Mouse (Mus musculus): ENCODE measurements around the gene Wdr1.

- no peak for TF ChIP-seq MEF2A (IDR thresholded peaks at IDR 0.05; ENCODE audit: borderline replicate concordance, low read depth, low read length)
- no peak for TF ChIP-seq POLR2A (IDR thresholded peaks at IDR 0.05; ENCODE audit: low read depth, low read length)
- no peak for TF ChIP-seq JUND (conservative IDR thresholded peaks at IDR 0.05; ENCODE audit: low read depth, low read length)
- no peak for TF ChIP-seq CTCF (conservative IDR thresholded peaks at IDR 0.05 in 1 of 2, IDR thresholded peaks at IDR 0.05 in 1 of 2; ENCODE audit: low read depth in 2 of 2, low read length in 2 of 2)
- TF ChIP-seq SMC3 (IDR thresholded peaks at IDR 0.05; ENCODE audit: low read depth, low read length): no peak
- TF ChIP-seq TCF12 (IDR thresholded peaks at IDR 0.05; ENCODE audit: low read depth, low read length): no peak
- TF ChIP-seq USF1 (IDR thresholded peaks at IDR 0.05; ENCODE audit: low read depth, low read length): no peak
- no peak for TF ChIP-seq IRF4 (IDR thresholded peaks at IDR 0.05; ENCODE audit: low read depth, low read length)
- no peak for TF ChIP-seq POLR2AphosphoS2 (IDR thresholded peaks at IDR 0.05; ENCODE audit: low read depth, low read length)
These were observed 58.1 kb downstream of the Wdr1 start for GRCm38 (mm10) chr5:38504747-38505434.
